ENCODE assay signal across 10 mouse cellular contexts in the genomic region with DNA sequence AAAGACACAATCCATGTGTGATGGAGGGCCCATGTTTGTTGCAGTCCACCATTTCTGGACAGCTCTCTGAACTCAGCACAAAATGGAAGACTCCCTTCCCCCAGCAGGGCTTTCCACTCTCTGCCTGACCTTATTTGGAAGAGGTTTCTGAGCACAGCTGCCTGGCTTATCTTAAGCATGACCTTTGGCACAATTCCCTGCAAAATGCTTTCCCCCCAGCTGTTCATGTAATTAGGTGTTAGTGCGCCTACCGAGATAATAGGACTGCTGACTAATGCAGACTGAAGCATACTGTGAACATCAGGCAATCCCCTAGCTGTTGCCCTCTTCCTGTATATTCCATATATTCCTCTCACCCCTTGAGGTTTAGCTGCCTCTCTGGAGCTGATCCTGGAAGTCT. TPM values are rescaled to one million over a fixed set of nuclear protein-coding genes. Genes with fewer than 3 reads are reported as not detected.
DNase-seq lines count a peak whose midpoint lies in the region; ATAC-seq and TF ChIP-seq lines count a peak whose summit lies in the region.
"Had no signal": no experiment of that assay in that cellular context is flagged by ENCODE, and none has a peak within 500 bp of the region (broad histone marks: within the 10 kb centered on the region; RNA-seq: fewer than 3 reads in every experiment).

No protein-coding gene starts in this region.

- no peak overlapping the region for H3K27ac ChIP-seq in MEL (ENCODE audit: control insufficient read depth, low read depth, low read length)
- peak overlapping the region; percentile 46 to 50 for H3K27ac ChIP-seq in heart, embryonic 14.5 days (replicated peaks in 1 of 2; ENCODE audit: control insufficient read depth in 1 of 2, insufficient read depth in 1 of 2, low read depth in 2 of 2, low read length in 2 of 2)
- H3K27ac ChIP-seq in liver, postnatal 0 days (ENCODE audit: low read depth): no peak overlapping the region
- no peak overlapping the region for H3K27ac ChIP-seq in cerebellum, adult 2 months (ENCODE audit: insufficient read depth, low read length)
- H3K27ac ChIP-seq: forebrain, embryonic 10.5 days had no signal

- no peak for TF ChIP-seq RAD21 in MEL (IDR thresholded peaks at IDR 0.05; ENCODE audit: low read depth, low read length)

- peaks cover 0 to 21% of the 10 kb centered on the region in 2 experiments; a peak in 2 of 4 replicates for H3K4me1 ChIP-seq in MEL (ENCODE audit: control insufficient read depth in 1 of 2, insufficient read depth in 2 of 2, low read length in 2 of 2)
- H3K4me1 ChIP-seq in heart, embryonic 14.5 days (ENCODE audit: control insufficient read depth in 2 of 2, insufficient read depth in 2 of 2, low read length in 2 of 2): 0 out of 4 replicates have a peak, but pooled peaks cover 0 to 3% of the 10 kb centered on the region in 2 experiments
- H3K4me1 ChIP-seq in liver, postnatal 0 days (ENCODE audit: insufficient read depth): no peaks in the 10 kb centered on the region; the same call in 1 of the 2 replicates
- no peaks in the 10 kb centered on the region for H3K4me1 ChIP-seq in cerebellum, adult 2 months (ENCODE audit: control insufficient read depth, insufficient read depth, low read length)

- H3K36me3 ChIP-seq in MEL (ENCODE audit: control insufficient read depth in 1 of 2, insufficient read depth in 2 of 2, low read length in 2 of 2): peaks cover 0 to 14% of the 10 kb centered on the region in 2 experiments; a peak in 2 of 4 replicates
- no peaks in the 10 kb centered on the region for H3K36me3 ChIP-seq in heart, embryonic 14.5 days (ENCODE audit: control insufficient read depth, insufficient read depth, low read length)
- H3K36me3 ChIP-seq in liver, postnatal 0 days (replicated peaks; ENCODE audit: insufficient read depth, low read length): no peaks in the 10 kb centered on the region
- H3K36me3 ChIP-seq: forebrain, embryonic 10.5 days had no signal

- peak; percentile 19 to 29; a peak in 2 of 4 replicates for TF ChIP-seq EP300 in MEL (IDR thresholded peaks at IDR 0.05; ENCODE audit: low read depth in 1 of 2, low read length in 2 of 2)
- TF ChIP-seq EP300 in liver, postnatal 0 days (IDR thresholded peaks at IDR 0.05; ENCODE audit: low read depth): no peak

- H3K27me3 ChIP-seq in MEL (ENCODE audit: control insufficient read depth in 1 of 2, insufficient read depth in 2 of 2, low read length in 2 of 2): no peaks in the 10 kb centered on the region
- no peaks in the 10 kb centered on the region for H3K27me3 ChIP-seq in heart, embryonic 14.5 days (ENCODE audit: control insufficient read depth, insufficient read depth, low read length)
- H3K27me3 ChIP-seq in liver, postnatal 0 days (ENCODE audit: insufficient read depth, low read length): no peaks in the 10 kb centered on the region
- H3K27me3 ChIP-seq in cerebellum, adult 2 months (ENCODE audit: control insufficient read depth, insufficient read depth, low read length): no peaks in the 10 kb centered on the region

- ATAC-seq in heart, embryonic 14.5 days (ENCODE audit: insufficient number of reproducible peaks, insufficient read depth, low FRiP score, low read depth): peak; percentile 73
- peak; percentile 64 for ATAC-seq in liver, postnatal 0 days

- no peak for TF ChIP-seq POLR2A in MEL (IDR thresholded peaks at IDR 0.05; ENCODE audit: control insufficient read depth in 1 of 2, insufficient read depth in 1 of 2, low read depth in 1 of 2, low read length in 2 of 2, poor library complexity in 1 of 2)
- TF ChIP-seq POLR2A in cerebellum, adult 2 months (IDR thresholded peaks at IDR 0.05; ENCODE audit: borderline replicate concordance, insufficient read depth, low read length): no peak

- no peaks in the 10 kb centered on the region for H3K9me3 ChIP-seq in MEL (replicated peaks; ENCODE audit: insufficient read depth, low read length)
- no peaks in the 10 kb centered on the region for H3K9me3 ChIP-seq in heart, embryonic 14.5 days (ENCODE audit: control insufficient read depth, low read length)
- no peaks in the 10 kb centered on the region for H3K9me3 ChIP-seq in liver, postnatal 0 days (ENCODE audit: low read length)
- H3K9me3 ChIP-seq: forebrain, embryonic 10.5 days had no signal

- no peaks in the 10 kb centered on the region for H3K79me2 ChIP-seq in MEL (ENCODE audit: control insufficient read depth, insufficient read depth, low read length, poor library complexity)

- TF ChIP-seq CTCF in MEL (IDR thresholded peaks at IDR 0.05 in 2 of 3, conservative IDR thresholded peaks at IDR 0.05 in 1 of 3; ENCODE audit: control insufficient read depth in 1 of 3, insufficient read depth in 1 of 3, low read depth in 2 of 3, low read length in 3 of 3, poor library complexity in 1 of 3, severe bottlenecking in 1 of 3): no peak
- no peak for TF ChIP-seq CTCF in liver, postnatal 0 days (IDR thresholded peaks at IDR 0.05; ENCODE audit: low read depth)
- no peak for TF ChIP-seq CTCF in cerebellum, adult 2 months (IDR thresholded peaks at IDR 0.05; ENCODE audit: borderline replicate concordance, insufficient read depth, low read depth, low read length)

- H3K4me2 ChIP-seq in heart, embryonic 14.5 days (ENCODE audit: low read length): no peak overlapping the region
- H3K4me2 ChIP-seq in liver, postnatal 0 days (ENCODE audit: low read depth, low read length): no peak overlapping the region

- H3K4me3 ChIP-seq in MEL (ENCODE audit: control insufficient read depth in 1 of 2, insufficient read depth in 1 of 2, low read depth in 2 of 2, low read length in 2 of 2): no peak overlapping the region
- H3K4me3 ChIP-seq in heart, embryonic 14.5 days (ENCODE audit: control insufficient read depth in 1 of 2, insufficient read depth in 1 of 2, low read depth in 1 of 2, low read length in 2 of 2): no peak overlapping the region
- H3K4me3 ChIP-seq in liver, postnatal 0 days (ENCODE audit: low read depth, low read length): no peak overlapping the region
- H3K4me3 ChIP-seq in cerebellum, adult 2 months (replicated peaks; ENCODE audit: insufficient read depth, low read depth, low read length): no peak overlapping the region
- H3K4me3 ChIP-seq: forebrain, embryonic 10.5 days had no signal

- WGBS in heart, embryonic 14.5 days: 22% methylated on average over 2 of the region's 2 CpGs
- WGBS in liver, postnatal 0 days (ENCODE audit: insufficient replicate concordance): 54% methylated on average over 2 of the region's 2 CpGs
- 63% methylated on average over 2 of the region's 2 CpGs for WGBS in cerebellum, adult 2 months

- no peak overlapping the region for H3K9ac ChIP-seq in MEL (ENCODE audit: control insufficient read depth, low read depth, low read length, poor library complexity, severe bottlenecking)
- H3K9ac ChIP-seq in heart, embryonic 14.5 days (ENCODE audit: low read length): no peak overlapping the region
- H3K9ac ChIP-seq in liver, postnatal 0 days (replicated peaks): no peak overlapping the region

- DNase-seq in MEL (ENCODE audit: low read depth, low spot score): peak; percentile 73
- DNase-seq in adrenal gland, postnatal 36 days: peak; percentile 5 to 8
- no peak for DNase-seq in liver, postnatal 0 days
- no peak for DNase-seq in cerebellum, adult 2 months
- no peak for DNase-seq in thymus, postnatal 36 days
- DNase-seq in layer of hippocampus, adult 9-11 months: no peak
- DNase-seq in urinary bladder, postnatal 25 days (ENCODE audit: low spot score): no peak

TF ChIP-seq in MEL, 35 proteins besides CTCF, POLR2A, EP300 and RAD21 (continues in another document):
- TF ChIP-seq CHD1 (IDR thresholded peaks at IDR 0.05; ENCODE audit: low read depth, low read length) (no peak), RCOR1 (IDR thresholded peaks at IDR 0.05; ENCODE audit: low read depth, low read length) (0 out of 2 replicates have a peak, but pooled peaks have one; percentile 27), TCF12 (IDR thresholded peaks at IDR 0.05; ENCODE audit: low read depth, low read length) (peak; percentile 72), GATA1 (IDR thresholded peaks at IDR 0.05; ENCODE audit: low read depth, low read length) (peak; percentile 61), JUND (IDR thresholded peaks at IDR 0.05; ENCODE audit: low read depth, low read length) (no peak), MAFK (IDR thresholded peaks at IDR 0.05; ENCODE audit: borderline replicate concordance, low read depth, low read length) (no peak), CHD2 (IDR thresholded peaks at IDR 0.05; ENCODE audit: low read length) (no peak), KAT2A (conservative IDR thresholded peaks at IDR 0.05; ENCODE audit: low read depth, low read length) (no peak), TBP (IDR thresholded peaks at IDR 0.05; ENCODE audit: low read depth, low read length) (no peak), SIN3A (IDR thresholded peaks at IDR 0.05; ENCODE audit: low read length) (no peak), MAX (IDR thresholded peaks at IDR 0.05; ENCODE audit: low read length) (no peak), TAL1 (IDR thresholded peaks at IDR 0.05; ENCODE audit: low read length) (peak; percentile 54)

RNA-seq across cellular contexts. Expression of a gene that starts 21.4 kb away (rescaled TPM):
- total RNA-seq in MEL (2012; rRNA removed): not detected in 2 replicates
- not detected for polyA plus RNA-seq in MEL (2012; ENCODE audit: insufficient read depth in 1 of 2, insufficient read length in 2 of 2, low read depth in 1 of 2, low replicate concordance in 2 of 2, missing spikeins in 1 of 2)
- total RNA-seq in adrenal gland, postnatal 36 days (2021): 1 to 10 TPM; 1.6 to 3.5 TPM
- 1.3 and 1.7 TPM in 2 replicates for polyA plus RNA-seq in heart, embryonic 14.5 days (2014; fragmentation: Nextera tagmentation; extraction: Ambion mirVana)
- polyA plus RNA-seq in liver, postnatal 0 days (2015; fragmentation: Nextera tagmentation; extraction: Ambion mirVana): 328 and 357 TPM in 2 replicates
- 0.27 and 0.28 TPM in 2 replicates for polyA plus RNA-seq in cerebellum, adult 2 months (2012; rRNA removed)
- total RNA-seq: neutrophil, adult 5-6 weeks had no signal

RNA-seq across cellular contexts. Expression of a gene that starts 46.3 kb away (rescaled TPM):
- 154 and 158 TPM in 2 replicates for total RNA-seq in MEL (2012; rRNA removed)
- 100 to 1,000 TPM in 1 of 2 experiments, not detected in 1; 183 TPM for polyA plus RNA-seq in MEL (2012; ENCODE audit: insufficient read depth in 1 of 2, insufficient read length in 2 of 2, low read depth in 1 of 2, low replicate concordance in 2 of 2, missing spikeins in 1 of 2)
- total RNA-seq in adrenal gland, postnatal 36 days (2021): 10 to 100 TPM; 31.1 to 38.4 TPM
- polyA plus RNA-seq in heart, embryonic 14.5 days (2014; fragmentation: Nextera tagmentation; extraction: Ambion mirVana): 32.9 and 33.9 TPM in 2 replicates
- polyA plus RNA-seq in liver, postnatal 0 days (2015; fragmentation: Nextera tagmentation; extraction: Ambion mirVana): 12.2 and 14.9 TPM in 2 replicates
- polyA plus RNA-seq in cerebellum, adult 2 months (2012; rRNA removed): 61.5 and 62.4 TPM in 2 replicates

RNA-seq across cellular contexts. Expression of a gene that starts 46.4 kb away (rescaled TPM):
- total RNA-seq in MEL (2012; rRNA removed): 252 and 262 TPM in 2 replicates
- polyA plus RNA-seq in MEL (2012; ENCODE audit: insufficient read depth in 1 of 2, insufficient read length in 2 of 2, low read depth in 1 of 2, low replicate concordance in 2 of 2, missing spikeins in 1 of 2): 100 to 1,000 TPM in 1 of 2 experiments, not detected in 1; 357 TPM
- 100 to 1,000 TPM; 292 to 346 TPM for total RNA-seq in adrenal gland, postnatal 36 days (2021)
- polyA plus RNA-seq in heart, embryonic 14.5 days (2014; fragmentation: Nextera tagmentation; extraction: Ambion mirVana): 476 and 493 TPM in 2 replicates
- polyA plus RNA-seq in liver, postnatal 0 days (2015; fragmentation: Nextera tagmentation; extraction: Ambion mirVana): 245 and 254 TPM in 2 replicates
- polyA plus RNA-seq in cerebellum, adult 2 months (2012; rRNA removed): 282 and 300 TPM in 2 replicates

Comparison
In these comparisons a context has a peak if more than half of its experiments do, and no peak if none do; other contexts are left out.
1. DNase-seq: peak in MEL (single experiment) and adrenal gland, postnatal 36 days (2 of 2); none in liver, postnatal 0 days (single experiment), cerebellum, adult 2 months (0 of 2), thymus, postnatal 36 days (0 of 2), layer of hippocampus, adult 9-11 months (single experiment) and urinary bladder, postnatal 25 days (single experiment).
2. H3K27ac ChIP-seq: peak in heart, embryonic 14.5 days (2 of 2); none in MEL (single experiment), liver, postnatal 0 days (single experiment) and cerebellum, adult 2 months (single experiment).
3. RNA of a gene that starts 21.4 kb away (polyA plus RNA-seq): 328 to 357 TPM in liver, postnatal 0 days; 1.3 to 1.7 TPM in heart, embryonic 14.5 days, 0.27 to 0.28 TPM in cerebellum, adult 2 months and not detected in MEL; every median in the first group is over 100 times any median in the second.